Mouse (Mus musculus) heart, postnatal 10 days (tissue): ENCODE measurements around the gene Vmn2r78. TPM values are rescaled to one million over a fixed set of nuclear protein-coding genes. Genes with fewer than 3 reads are reported as not detected.
"Not testable (repeated sequence)": the region's sequence is repeated elsewhere in the genome, so short reads cannot be mapped to it uniquely, and the experiment has no call there.

ENCODE experiments used
- DNase-seq, 2 experiments: peaks; one replicate each; pipeline ENCODE4 v3.0.0; 2021
- intact Hi-C: fragments of 180-260 bp; cut with DNase I; formaldehyde crosslinking; loops from one replicate; pipeline ENCODE4 v1.15.1; 2025
- total RNA-seq, 2 experiments: library from RNA; stranded (reverse); gene quantifications; 2 replicates each; pipeline ENCODE4 v1.2.3; 2021

Vmn2r78 gene
- total RNA-seq = not detected

DNA sequence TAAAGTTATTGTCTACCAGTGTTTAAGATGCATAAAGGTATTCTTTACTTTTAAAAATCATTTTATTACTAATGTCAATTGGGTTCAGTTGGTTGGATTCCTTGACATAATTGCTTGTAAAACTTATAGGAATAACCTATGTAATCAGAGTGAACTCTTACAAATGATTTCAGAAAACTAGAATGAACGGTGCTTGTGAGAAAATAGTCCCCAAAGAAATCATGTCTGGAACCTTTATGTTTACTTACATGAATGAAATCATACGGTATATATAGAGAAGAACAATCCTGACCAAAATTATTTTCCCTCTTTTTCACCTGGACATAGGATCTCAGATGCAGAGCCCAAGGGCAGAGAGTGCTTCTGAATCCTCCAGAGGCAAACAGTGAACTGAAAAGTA, at the start of gene Vmn2r78:
TSS of gene Vmn2r78 (plus strand) at position 301 of the 400 bp plus-strand sequence.
- intact Hi-C loops, DNase-seq: not testable (repeated sequence)

DNA sequence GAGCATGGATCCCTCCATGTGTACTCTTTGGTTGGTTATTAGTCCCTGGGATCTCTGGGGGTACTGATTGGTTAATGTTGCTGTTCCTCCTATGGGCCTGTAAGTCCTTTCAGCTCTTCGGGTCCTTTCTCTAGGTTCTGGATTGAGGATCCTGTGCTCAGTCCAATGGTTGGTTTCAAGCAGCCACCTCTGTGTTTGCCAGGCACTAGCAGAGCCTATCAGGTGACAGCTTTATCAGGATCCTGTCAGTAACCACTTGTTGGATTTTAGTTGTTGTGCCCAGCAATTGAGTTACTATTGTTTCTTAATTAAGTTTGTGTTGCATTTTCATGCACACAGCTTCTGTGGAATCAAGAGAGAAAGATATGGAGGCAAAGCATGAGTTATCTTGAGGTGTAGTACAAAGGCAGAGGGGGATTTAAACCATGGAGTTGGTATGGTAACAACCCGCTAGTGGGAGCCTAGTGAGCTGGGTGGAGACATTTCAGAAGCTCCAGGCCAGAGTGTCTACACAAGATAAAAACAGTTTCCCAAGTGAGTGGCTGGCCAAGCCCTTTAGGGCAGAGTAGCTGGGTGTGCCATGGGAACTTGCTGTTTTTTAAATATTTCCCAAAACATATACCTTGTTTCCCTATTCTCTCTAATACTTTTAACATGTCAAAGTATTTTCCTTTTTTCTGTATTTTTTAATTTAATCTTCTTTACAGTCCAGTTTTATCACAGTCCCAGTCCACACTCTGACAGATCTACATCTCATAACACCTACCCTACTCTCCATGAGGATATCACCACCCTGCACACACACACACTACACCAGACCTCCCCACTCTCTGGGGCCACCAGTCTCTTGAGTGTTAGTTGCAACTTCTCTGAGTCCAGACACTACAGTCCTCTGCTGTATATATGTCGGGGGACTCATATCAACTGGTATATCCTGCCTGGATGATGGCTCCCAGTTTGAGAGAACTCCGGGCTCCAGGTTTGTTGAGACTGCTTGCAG, 25.1 kb upstream of the Vmn2r78 start:
- intact Hi-C loops = no loop called here
- no peak for DNase-seq

DNA sequence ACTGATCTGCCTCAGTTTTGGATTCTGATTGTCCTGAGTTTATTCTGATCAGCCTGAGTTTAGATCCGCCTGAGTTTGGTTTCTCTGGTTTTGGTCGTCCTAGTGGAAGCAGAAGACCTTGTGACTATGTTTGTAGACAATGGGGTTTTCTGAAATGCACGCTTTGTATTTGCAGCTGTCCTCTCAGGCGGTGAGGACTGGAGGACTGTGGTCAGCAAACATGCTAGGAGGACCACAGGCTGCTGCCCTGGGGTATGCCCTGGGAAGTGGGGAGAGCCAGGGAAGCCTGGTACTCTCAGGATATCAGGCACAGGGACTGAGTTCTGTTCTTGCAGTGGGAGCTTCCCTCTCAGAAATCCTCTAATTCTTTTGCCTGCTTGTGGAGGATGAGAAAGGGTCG, 22.4 kb downstream of the Vmn2r78 start:
- intact Hi-C loops = no loop called here
- DNase-seq = no peak

DNA sequence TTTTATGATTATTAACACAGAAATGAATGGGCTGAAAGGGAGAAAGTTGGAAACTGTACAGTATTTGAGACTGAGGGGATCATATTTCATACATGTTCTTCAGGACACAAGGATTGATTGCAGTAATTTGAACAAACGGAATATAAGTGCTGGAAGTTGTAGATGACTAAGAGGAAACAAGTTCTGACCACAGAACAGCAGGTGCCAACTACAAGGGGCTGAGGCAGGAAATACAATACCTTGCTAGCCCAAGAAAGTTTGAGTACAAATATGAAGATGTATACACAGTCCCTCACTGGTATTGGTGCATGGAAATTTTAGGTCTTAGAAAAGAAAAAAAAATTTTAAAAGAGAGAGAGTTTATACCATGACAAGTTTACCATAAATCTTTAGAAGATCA, 79.8 kb downstream of the Vmn2r78 start:
- no peak for DNase-seq
- intact Hi-C loops = no loop called here

DNA sequence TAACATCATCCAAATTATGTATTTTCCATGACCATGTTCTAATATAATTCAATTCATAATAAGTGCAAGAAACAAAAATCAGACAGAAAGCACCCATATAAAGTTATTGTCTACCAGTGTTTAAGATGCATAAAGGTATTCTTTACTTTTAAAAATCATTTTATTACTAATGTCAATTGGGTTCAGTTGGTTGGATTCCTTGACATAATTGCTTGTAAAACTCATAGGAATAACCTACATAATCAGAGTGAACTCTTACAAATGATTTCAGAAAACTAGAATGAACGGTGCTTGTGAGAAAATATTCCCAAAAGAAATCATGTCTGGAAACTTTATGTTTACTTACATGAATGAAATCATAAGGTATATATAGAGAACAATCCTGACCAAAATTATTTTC, 80.9 kb downstream of the Vmn2r78 start, which contains the start of gene Vmn2r79:
TSS of gene Vmn2r79 (plus strand) at position 301 of the 400 bp plus-strand sequence.
- intact Hi-C loops = not testable (repeated sequence)

More for the DNA sequence above, 80.9 kb downstream of the Vmn2r78 start, which contains the start of gene Vmn2r79:
- not testable (repeated sequence) for DNase-seq

Other genes with a start within 250 kb of the Vmn2r78 start
- gene Olfr292, start 226.8 kb upstream of the Vmn2r78 start, total RNA-seq = not detected
- not detected for gene Folh1, start 139.2 kb upstream of the Vmn2r78 start, total RNA-seq
- not detected for gene Vmn2r77, start 120.1 kb upstream of the Vmn2r78 start, total RNA-seq
- gene Vmn2r79, start 81.0 kb downstream of the Vmn2r78 start, total RNA-seq = not detected